Mouse (Mus musculus): ENCODE data around the gene Slc37a1.
A peak's percentile ranks its signal among the peaks of the same experiment; 100 is the strongest.
"Not testable (repeated sequence)": the region's sequence is repeated elsewhere in the genome, so short reads cannot be mapped to it uniquely, and the experiment has no call there.

Gene Slc37a1

DNA sequence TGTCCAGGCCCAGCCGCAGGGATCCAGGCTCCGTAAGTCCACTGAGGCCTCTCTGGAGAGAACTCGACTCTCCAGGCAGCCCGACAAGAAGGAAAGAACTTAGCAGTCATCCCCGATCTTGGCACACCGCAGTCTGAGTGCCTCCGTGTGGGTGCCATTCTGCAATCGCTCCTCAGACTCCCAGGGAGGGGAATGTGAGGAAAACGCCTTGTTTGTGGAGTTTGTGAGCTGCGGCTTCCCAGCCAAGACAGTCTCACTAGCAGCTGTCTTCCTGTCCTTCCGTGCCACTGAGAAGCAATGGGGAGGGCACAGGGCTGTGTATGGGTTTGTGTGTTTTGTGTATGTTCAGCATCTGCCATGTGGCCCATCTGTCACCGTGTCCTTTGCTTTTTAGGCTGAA is 62.8 kb downstream of the Slc37a1 start:
- DNase-seq (ENCODE audit: low read depth) = no peak

GRCm38 (mm10) chr17:31351984-31352383 is 65.4 kb downstream of the Slc37a1 start:
- DNase-seq (ENCODE audit: low read depth) = no peak

GRCm38 (mm10) chr17:31353255-31353654 is 66.7 kb downstream of the Slc37a1 start:
- DNase-seq (ENCODE audit: low read depth) = no peak

GRCm38 (mm10) chr17:31354684-31355083 is 68.1 kb downstream of the Slc37a1 start:
- DNase-seq (ENCODE audit: low read depth) = not testable (repeated sequence)

- DNase-seq (ENCODE audit: low read depth) = no peak
These were observed 69.4 kb downstream of the Slc37a1 start for GRCm38 (mm10) chr17:31355792-31356502.

- no peak for DNase-seq (ENCODE audit: low read depth)
These were observed 74.0 kb downstream of the Slc37a1 start for GRCm38 (mm10) chr17:31360582-31360981.

GRCm38 (mm10) chr17:31365586-31366166 is 79.1 kb downstream of the Slc37a1 start:
- no peak for DNase-seq (ENCODE audit: low read depth)

GRCm38 (mm10) chr17:31370221-31370620 is 83.6 kb downstream of the Slc37a1 start:
- no peak for DNase-seq (ENCODE audit: low read depth)

DNA sequence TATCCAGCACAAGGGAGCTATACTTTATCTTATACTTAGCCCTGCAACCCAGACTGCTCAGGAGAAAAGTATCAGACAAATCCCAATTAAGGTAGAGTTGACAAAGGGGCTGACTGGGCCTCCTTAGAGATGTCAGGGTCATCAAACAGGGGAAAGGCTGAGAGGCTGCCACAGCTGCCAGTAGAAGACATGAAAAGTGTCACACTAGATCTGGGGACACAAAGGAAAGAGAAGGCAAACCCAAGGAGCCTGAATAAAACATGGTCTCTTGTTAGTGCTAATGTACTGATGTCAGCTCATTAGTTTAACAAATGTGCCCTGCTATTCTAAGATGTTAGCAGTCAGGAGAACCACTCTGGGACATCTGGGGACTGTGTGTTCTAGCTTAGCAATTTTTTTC is 84.3 kb downstream of the Slc37a1 start:
- no peak for DNase-seq (ENCODE audit: low read depth)

DNA sequence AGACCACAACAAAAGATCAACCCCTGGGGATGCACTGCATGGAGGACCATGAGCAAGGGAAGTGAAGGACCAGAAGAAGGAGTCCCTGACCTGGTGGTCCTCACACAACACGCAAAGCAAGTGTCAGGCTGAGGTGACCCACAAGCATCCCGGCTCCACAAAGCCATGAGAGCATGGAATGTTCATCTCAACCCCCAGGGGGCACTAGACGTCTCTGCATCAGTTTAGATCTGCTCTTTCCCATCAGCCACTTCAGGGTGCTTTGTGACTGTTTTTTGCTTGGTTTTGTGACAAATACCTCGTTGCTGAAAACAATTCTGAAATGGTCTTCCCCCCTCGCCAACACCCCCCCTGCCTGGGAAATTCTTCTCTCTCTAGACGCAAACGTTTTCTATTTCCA is 91.4 kb downstream of the Slc37a1 start:
- no peak for DNase-seq (ENCODE audit: low read depth)

- no peak for DNase-seq (ENCODE audit: low read depth)
These were observed 91.8 kb downstream of the Slc37a1 start for GRCm38 (mm10) chr17:31378361-31378761.

DNA sequence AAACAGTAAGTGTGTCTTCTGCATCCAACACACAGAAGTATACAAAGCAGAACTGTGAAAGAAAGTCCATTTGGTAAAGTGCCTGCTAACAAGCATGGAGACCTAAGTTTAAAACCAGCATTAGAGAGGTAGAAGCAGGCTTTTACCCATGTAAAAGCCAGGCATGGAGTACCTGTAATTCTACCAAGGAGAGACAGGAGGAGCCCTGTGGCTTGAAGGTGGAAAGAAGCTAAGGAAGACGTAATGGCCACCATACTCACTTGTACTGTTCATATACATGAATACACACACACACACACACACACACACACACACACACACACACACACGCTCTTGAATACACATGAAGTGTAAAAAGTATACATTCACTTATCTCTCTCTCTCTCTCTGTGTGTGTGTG is 92.5 kb downstream of the Slc37a1 start:
- DNase-seq (ENCODE audit: low read depth) = no peak

- no peak for DNase-seq (ENCODE audit: low read depth)
These were observed 93.3 kb downstream of the Slc37a1 start for GRCm38 (mm10) chr17:31379863-31380262.

- no peak for DNase-seq (ENCODE audit: low read depth)
These were observed 96.7 kb downstream of the Slc37a1 start for GRCm38 (mm10) chr17:31383320-31383719.

- peak; percentile 54 for DNase-seq (ENCODE audit: low read depth)
These were observed 98.5 kb downstream of the Slc37a1 start for GRCm38 (mm10) chr17:31384968-31385627.

GRCm38 (mm10) chr17:31385671-31386665 is 99.4 kb downstream of the Slc37a1 start, which contains the start of gene Pde9a:
TSS of gene Pde9a (plus strand) at chr17:31386210.
- DNase-seq (ENCODE audit: low read depth) = no peak

DNA sequence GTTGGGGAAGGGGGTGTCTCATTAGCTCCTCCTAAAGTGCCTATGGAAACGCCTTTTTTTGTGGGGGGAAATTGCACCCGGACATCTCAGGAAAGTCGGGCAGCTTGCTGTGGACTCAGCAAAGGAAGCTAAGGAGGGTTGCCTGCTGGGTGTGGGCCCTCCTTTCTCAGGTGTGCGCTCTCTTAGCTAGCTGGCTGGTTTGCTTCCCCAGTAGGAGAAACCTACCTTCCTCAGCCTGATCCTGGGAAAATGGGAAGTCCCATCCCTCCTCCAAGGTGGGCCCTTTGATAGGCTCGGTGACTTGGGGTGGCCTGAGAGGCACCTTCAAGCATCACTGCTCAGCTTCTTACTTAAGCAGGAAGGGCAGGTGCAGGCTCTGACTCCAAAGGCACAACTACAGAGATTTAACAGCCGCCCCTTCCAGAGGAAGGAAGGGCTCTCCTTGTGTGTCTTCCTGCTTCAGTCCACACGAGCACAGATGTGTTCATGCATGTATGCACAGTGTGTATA is 100.2 kb downstream of the Slc37a1 start:
- DNase-seq (ENCODE audit: low read depth) = no peak

DNA sequence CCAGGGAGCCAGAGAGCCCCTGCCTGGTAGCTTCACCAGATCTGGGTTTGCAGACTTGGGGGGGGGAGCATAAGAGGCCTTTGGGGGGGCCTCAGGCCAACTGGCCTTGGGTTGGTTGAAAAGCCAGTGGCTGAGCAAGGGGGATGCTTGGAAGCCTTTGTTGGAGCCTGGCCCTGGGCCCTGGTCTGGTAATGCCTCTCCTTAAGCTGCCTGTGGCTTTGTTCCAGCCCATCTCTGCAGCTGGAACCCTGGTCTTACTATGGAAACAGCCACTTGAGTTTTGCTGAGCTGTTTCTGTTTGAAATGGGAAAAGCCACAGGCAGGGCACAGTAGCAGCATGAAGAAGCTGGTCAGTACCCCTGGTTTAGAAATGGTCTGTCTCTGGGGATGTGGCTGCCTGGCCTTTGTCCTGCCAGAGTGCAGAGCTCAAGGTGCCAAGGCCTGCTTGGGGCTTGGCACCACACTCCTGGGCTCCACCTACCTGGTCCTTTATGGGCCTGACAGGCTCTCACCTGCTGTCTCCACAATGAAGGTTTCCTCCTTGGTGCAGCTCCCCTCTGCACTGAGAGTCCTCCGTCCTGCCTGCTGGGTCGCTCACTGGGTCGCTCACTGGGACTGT is 102.9 kb downstream of the Slc37a1 start:
- DNase-seq (ENCODE audit: low read depth) = no peak

DNA sequence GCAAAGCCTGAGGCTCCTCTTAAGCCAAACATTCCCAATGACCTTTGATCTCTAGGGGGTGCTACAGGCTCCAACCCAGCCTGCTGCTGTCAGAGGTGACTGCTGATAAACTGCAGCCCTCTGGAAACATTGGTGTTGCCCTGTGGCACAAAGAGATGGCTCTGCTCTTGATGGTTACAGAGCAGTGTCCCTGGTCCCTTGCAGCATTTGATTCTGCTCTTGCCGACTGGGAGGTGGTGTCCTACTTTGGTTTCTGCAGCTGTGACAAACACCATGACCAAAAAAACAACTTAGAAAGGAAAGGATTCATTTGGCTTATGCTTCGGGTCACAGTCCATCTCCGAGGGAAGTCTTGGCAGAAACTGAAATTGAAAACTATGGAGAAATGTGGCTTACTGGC is 104.9 kb downstream of the Slc37a1 start:
- no peak for DNase-seq (ENCODE audit: low read depth)

- no peak for DNase-seq (ENCODE audit: low read depth)
These were observed 105.4 kb downstream of the Slc37a1 start for GRCm38 (mm10) chr17:31392041-31392440.

GRCm38 (mm10) chr17:31393811-31394210 is 107.2 kb downstream of the Slc37a1 start:
- no peak for DNase-seq (ENCODE audit: low read depth)
